Mouse (Mus musculus): ENCODE measurements around the gene Prdm5.

GRCm38 (mm10) chr6:65915421-65915820, 136.6 kb downstream of the Prdm5 start:
- TF ChIP-seq CTCF (IDR thresholded peaks at IDR 0.05; ENCODE audit: borderline replicate concordance, insufficient read depth, low read length) (no peak), POLR2A (IDR thresholded peaks at IDR 0.05; ENCODE audit: low read depth, low read length) (no peak)
